Mouse (Mus musculus) embryo, embryonic 10.5 days (tissue): ENCODE data around the gene Tank.

Source experiments
- DNase-seq: peaks from one replicate; pipeline ENCODE4 v3.0.0-alpha.2; 2015; ENCODE audit warnings: low spot score

The Tank gene

GRCm38 (mm10) chr2:61578433-61578832 lies at the start of gene Tank:
TSS of gene Tank (plus strand) at chr2:61578585.
- no peak for DNase-seq

GRCm38 (mm10) chr2:61532326-61532725 lies 46.1 kb upstream of the Tank start:
- no peak for DNase-seq

GRCm38 (mm10) chr2:61533131-61533530 lies 45.3 kb upstream of the Tank start:
- DNase-seq, result no peak

- DNase-seq, result no peak
Observed at GRCm38 (mm10) chr2:61536901-61537300, 41.5 kb upstream of the Tank start.

GRCm38 (mm10) chr2:61539378-61539777 lies 39.0 kb upstream of the Tank start:
- peak; percentile 38 for DNase-seq

DNA sequence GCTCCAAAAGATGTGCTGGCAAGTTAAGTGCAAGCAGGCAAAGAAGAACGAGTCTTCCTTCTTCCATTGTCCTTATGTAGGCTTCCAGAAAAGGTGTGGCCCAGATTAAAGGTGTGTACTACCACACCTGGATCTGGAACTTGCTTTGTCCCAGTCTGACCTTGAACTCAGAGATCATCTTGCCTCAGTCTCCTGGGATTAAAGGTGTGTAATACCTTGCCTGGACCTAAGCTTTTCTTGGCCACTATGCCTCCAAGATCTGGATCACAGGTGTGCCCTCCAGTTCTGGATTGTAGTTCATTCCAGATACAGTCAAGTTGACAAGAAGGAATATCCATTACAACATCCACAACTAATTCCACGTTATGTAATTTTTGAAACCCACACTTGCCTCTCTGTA lies 36.0 kb upstream of the Tank start:
- DNase-seq, result no peak

DNA sequence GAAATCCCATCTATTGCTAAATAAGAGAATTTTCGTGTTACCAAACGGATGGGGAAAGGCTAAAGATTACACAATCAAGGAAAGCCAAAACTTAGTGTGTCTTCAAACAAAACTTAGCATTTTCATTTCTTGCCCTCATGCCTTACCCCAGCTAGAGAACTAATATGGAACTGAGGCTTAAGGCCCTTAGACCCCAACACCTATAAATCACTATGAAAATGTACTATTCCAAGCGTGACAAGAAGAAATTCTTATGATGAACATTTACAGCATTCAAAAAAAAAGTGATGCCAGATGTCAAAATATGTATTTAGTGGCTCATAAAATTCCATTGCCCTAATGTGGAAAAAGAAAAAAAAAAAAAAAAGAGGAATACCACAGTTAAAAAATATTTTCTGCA lies 32.7 kb upstream of the Tank start:
- DNase-seq, result no peak

DNA sequence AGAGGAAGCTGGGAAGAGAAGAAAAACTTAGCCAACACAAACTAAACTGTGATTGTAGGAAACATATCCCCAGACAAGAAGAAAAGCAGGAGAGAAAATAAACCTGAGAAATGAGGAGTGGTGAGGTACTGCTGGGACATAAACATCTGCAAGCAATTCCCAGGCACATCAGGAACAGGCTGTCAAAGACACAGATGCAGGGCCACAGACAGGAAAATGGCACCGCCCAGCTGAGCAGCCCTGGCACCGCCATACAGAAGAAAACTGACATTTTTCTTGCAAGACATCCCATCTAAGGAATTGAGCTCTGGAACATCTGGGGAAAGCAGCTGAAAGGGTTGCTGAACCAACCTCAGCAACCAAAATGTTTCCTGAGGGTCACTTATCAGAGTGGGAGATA lies 30.4 kb upstream of the Tank start:
- DNase-seq, result peak; percentile 28

GRCm38 (mm10) chr2:61551680-61552079 lies 26.7 kb upstream of the Tank start:
- DNase-seq, result no peak

DNA sequence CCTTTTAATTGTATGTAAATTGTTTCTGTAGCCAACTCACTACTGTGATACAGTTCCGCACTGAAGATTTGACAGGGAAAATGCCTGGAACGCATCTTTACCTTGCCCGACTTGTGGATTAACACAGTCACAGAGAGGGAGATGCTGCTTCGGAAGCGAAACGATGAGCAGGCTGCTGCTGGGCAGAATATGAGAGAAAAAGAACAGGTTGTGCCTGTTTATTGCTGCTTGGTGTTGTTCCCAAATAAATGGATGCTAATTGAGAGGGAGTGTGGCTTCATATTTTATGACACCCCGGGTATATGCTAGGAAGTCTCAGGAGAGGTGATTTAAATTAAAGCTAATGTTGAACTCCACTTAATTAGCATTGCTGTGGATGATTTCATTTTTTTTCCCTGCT lies 23.0 kb upstream of the Tank start:
- no peak for DNase-seq

GRCm38 (mm10) chr2:61555825-61556224 lies 22.6 kb upstream of the Tank start:
- DNase-seq, result no peak

GRCm38 (mm10) chr2:61556639-61557038 lies 21.7 kb upstream of the Tank start:
- DNase-seq, result no peak

GRCm38 (mm10) chr2:61557848-61558471 lies 20.4 kb upstream of the Tank start:
- no peak for DNase-seq

GRCm38 (mm10) chr2:61561058-61561457 lies 17.3 kb upstream of the Tank start:
- DNase-seq, result no peak

DNA sequence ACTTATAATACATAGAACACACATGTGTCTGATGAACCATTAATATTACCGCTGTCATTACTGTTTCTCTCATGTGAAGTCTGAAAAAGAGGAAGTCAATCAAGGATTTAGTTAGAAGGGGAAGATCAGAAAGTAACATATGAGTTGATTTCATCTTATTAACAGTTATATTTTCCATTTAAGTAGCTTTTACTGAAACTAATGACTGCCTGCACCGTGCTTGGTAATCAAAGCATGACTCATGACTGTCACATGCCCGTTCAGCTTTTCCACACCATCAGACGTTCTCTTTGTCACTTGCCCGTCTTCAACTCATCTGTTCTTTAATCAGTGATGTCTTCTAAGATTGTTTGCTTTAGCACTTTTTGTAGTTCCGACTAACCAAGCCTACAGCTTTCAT lies 15.2 kb upstream of the Tank start:
- no peak for DNase-seq

- DNase-seq, result no peak
Observed at GRCm38 (mm10) chr2:61567045-61567783, 11.2 kb upstream of the Tank start.

DNA sequence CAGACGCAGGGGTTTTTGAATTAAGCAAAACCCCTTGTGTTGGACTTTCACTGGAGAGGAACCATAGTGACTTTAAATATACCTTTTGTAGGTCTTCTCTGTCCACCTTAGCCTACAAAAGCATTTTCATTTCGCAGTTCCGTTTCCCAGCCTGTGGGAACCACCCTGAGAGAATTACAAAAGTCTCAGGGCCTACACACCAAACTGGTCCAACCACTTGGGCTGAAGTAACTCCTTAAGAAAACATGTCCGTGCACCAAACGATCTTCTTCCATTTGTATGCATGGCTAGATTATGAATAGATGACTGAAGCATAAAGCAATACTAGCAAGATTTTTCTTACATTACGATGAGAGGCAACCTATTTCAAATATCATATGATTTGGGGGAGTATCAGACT lies 9.2 kb upstream of the Tank start:
- no peak for DNase-seq

DNA sequence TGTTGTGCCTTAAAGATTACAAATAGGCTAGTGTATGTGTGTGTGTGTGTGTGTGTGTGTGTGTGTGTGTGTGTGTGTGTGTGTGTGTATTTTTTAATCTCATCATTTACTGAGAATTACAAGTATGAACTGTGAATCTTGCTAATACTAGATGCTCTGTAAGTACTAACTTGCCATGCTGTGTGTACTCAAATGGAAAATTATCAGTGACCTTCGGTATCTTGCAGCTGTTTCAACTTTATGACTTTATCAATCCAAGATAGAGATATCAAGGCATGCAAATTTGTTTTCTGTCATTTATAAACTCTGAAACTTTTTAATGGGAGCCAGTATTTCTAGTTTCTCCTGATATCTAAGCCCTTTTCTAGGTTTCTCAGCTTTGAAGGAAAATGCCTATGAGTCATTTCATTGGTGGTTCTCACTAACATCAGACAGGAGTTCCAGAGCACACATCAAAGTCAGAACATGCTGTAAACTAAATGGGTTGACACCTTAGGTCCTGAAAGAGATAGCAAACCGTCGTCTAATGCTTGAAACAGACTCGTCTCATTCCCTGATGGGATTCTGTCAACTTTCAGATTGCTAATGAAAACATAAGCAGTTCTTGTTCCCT lies 6.9 kb upstream of the Tank start:
- no peak for DNase-seq

GRCm38 (mm10) chr2:61576497-61576896 lies 1.9 kb upstream of the Tank start:
- DNase-seq, result no peak

DNA sequence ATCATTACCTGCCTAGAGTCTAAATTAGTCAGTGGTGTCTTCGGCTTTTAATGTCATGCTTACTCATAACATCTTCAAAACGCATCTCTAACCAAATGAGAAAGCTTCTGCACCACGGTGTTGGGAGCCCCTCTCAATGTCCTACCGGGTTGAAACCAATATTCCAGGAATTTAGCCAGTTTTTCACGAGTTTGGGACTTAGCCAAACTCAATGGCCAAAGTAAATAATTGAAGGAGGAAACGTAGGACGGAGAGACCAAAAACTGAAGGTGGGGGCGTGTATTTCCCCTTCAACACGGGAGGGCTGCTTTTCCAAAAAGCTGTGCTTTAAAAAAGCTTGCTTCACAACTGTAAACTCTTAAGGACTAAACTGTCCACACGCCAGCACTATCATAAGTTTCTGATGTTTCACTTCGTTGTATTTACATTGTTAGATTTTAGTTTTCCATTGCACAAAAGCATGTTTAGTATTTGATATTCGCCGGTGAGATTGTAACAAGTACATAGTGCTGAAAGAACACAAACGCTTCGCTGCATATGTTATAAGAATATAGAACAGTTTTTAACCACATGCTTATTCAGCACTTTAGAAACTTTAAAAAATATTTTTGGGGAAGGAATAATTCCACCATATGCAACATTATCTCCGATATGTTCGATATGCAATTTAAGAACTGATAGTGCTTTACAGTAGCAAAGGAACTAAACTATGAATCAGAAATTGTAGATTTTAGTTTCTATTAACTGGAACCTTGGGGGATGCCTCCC lies 1.3 kb upstream of the Tank start:
- DNase-seq, result no peak

DNA sequence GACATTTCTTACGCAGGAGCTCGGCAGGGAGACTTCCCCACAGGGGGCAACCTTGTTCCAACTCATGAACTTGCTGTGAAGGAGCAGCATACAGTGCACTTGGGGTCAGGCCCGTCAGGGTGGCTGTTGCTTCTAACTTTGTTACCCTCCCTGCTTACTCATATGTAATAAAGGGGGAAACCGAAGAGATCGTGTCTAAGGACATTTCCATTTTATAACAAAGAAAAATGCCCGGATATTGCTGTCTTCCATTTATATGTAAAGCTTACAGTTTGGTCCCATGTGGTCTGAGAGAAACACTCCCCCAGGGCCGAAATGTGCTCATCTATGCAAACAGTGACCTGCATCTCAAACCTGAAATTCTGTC lies 706 bp upstream of the Tank start:
- no peak for DNase-seq

DNA sequence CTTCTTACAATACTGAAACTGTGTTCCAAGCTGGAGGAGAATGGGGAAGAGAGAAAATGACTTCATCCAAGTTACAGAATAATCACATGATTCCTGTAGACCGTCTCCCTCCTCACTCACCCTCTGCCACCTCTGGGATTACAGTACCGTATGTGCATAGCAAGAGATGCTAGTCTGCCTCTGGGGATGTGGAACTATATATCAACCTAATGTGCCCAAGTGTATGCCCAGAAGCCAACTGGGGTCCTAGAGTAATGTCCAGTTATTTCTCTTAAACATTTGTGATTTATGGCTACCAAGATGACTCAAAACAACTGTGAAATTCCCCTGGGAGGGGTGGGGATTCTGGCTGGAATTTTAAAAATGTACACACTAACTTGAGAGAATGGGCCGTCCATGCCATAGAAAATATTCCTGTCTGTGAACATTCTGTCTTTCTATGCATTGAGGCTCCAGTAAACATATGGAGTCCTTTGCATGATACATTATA lies 1.2 kb downstream of the Tank start:
- peak; percentile 49 for DNase-seq

DNA sequence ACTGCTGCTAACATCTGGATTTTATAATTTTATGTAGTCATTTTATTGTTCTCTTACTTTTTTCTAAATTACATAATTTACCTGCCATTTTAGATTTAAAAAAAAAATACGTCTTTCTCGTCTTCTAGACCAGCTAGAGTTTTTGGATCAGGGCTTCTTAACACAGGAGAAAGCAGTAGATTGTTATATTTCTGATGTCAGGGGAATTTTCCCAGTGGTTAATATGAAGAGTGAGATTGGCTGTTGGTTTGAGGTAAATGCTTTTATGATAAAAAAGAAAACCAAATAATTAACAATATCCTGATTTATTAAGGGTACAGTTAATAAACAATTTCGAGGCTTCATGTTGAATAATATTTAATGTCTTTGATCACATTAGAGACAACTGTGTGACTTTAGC lies 1.7 kb downstream of the Tank start:
- no peak for DNase-seq
